Mouse (Mus musculus): ENCODE measurements at regions not wholly inside any gene's neighbourhood (a gene's known extent, or its start where the extent isn't known, plus 50 kb on each side); places are given as distances from the start of the nearest gene placed in this dataset.

GRCm38 (mm10) chr4:152647620-152648019 lies 169.9 kb upstream of the Kcnab2 start:
- H3K9ac ChIP-seq (ENCODE audit: low read depth, low read length): no peak overlapping the region
- ATAC-seq (ENCODE audit: low read depth) (0 out of 2 replicates have a peak, but pooled peaks have one; percentile 12), DNase-seq (ENCODE audit: low spot score) (no peak)
- 55% methylated on average over 7 of the region's 7 CpGs for WGBS
- H3K9me3 ChIP-seq (ENCODE audit: control insufficient read depth, low read length): no peaks in the 10 kb centered on the region
- no peaks in the 10 kb centered on the region for H3K36me3 ChIP-seq (ENCODE audit: control insufficient read depth, insufficient read depth, low read length)
- no peak overlapping the region for H3K4me2 ChIP-seq (ENCODE audit: low read depth, low read length)
- no peaks in the 10 kb centered on the region for H3K4me1 ChIP-seq (ENCODE audit: control insufficient read depth, insufficient read depth, low read length)
- no peak overlapping the region for H3K4me3 ChIP-seq (ENCODE audit: low read depth, low read length)
- H3K27me3 ChIP-seq (replicated peaks; ENCODE audit: control insufficient read depth, insufficient read depth, low read length): no peaks in the 10 kb centered on the region
- no peak overlapping the region for H3K27ac ChIP-seq (replicated peaks; ENCODE audit: low read depth, low read length)

- no peak overlapping the region for H3K9ac ChIP-seq (ENCODE audit: low read depth, low read length)
- ATAC-seq (ENCODE audit: low read depth) (no peak), DNase-seq (ENCODE audit: low spot score) (no peak)
- H3K9me3 ChIP-seq (ENCODE audit: control insufficient read depth, low read length): no peaks in the 10 kb centered on the region
- H3K4me1 ChIP-seq (ENCODE audit: control insufficient read depth, insufficient read depth, low read length): no peaks in the 10 kb centered on the region
- no peak overlapping the region for H3K4me3 ChIP-seq (ENCODE audit: low read depth, low read length)
- H3K27me3 ChIP-seq (replicated peaks; ENCODE audit: control insufficient read depth, insufficient read depth, low read length): no peaks in the 10 kb centered on the region
- no peak overlapping the region for H3K27ac ChIP-seq (replicated peaks; ENCODE audit: low read depth, low read length)
- no peak overlapping the region for H3K4me2 ChIP-seq (ENCODE audit: low read depth, low read length)
- no peaks in the 10 kb centered on the region for H3K36me3 ChIP-seq (ENCODE audit: control insufficient read depth, insufficient read depth, low read length)
- WGBS: 80% methylated on average over 14 of the region's 14 CpGs
These were observed 169.4 kb upstream of the Kcnab2 start for GRCm38 (mm10) chr4:152647084-152647483.

- WGBS: 44% methylated on average over 6 of the region's 6 CpGs
- H3K4me1 ChIP-seq (ENCODE audit: control insufficient read depth, insufficient read depth, low read length): no peaks in the 10 kb centered on the region
- H3K9me3 ChIP-seq (ENCODE audit: control insufficient read depth, low read length): no peaks in the 10 kb centered on the region
- H3K27me3 ChIP-seq (replicated peaks; ENCODE audit: control insufficient read depth, insufficient read depth, low read length): no peaks in the 10 kb centered on the region
- no peak for DNase-seq (ENCODE audit: low spot score)
- no peak overlapping the region for H3K4me3 ChIP-seq (ENCODE audit: low read depth, low read length)
- H3K27ac ChIP-seq (replicated peaks; ENCODE audit: low read depth, low read length): no peak overlapping the region
- no peak overlapping the region for H3K4me2 ChIP-seq (ENCODE audit: low read depth, low read length)
- no peak for ATAC-seq (ENCODE audit: low read depth)
- no peaks in the 10 kb centered on the region for H3K36me3 ChIP-seq (ENCODE audit: control insufficient read depth, insufficient read depth, low read length)
- H3K9ac ChIP-seq (ENCODE audit: low read depth, low read length): no peak overlapping the region
These were observed 159.4 kb upstream of the Kcnab2 start for GRCm38 (mm10) chr4:152637088-152637487.

GRCm38 (mm10) chr4:152633896-152634295 lies 156.2 kb upstream of the Kcnab2 start:
- no peak overlapping the region for H3K27ac ChIP-seq (replicated peaks; ENCODE audit: low read depth, low read length)
- WGBS: 46% methylated on average over 6 of the region's 6 CpGs
- no peaks in the 10 kb centered on the region for H3K36me3 ChIP-seq (ENCODE audit: control insufficient read depth, insufficient read depth, low read length)
- no peaks in the 10 kb centered on the region for H3K4me1 ChIP-seq (ENCODE audit: control insufficient read depth, insufficient read depth, low read length)
- ATAC-seq (ENCODE audit: low read depth) (no peak), DNase-seq (ENCODE audit: low spot score) (no peak)
- no peaks in the 10 kb centered on the region for H3K9me3 ChIP-seq (ENCODE audit: control insufficient read depth, low read length)
- no peak overlapping the region for H3K4me3 ChIP-seq (ENCODE audit: low read depth, low read length)
- no peak overlapping the region for H3K9ac ChIP-seq (ENCODE audit: low read depth, low read length)
- no peak overlapping the region for H3K4me2 ChIP-seq (ENCODE audit: low read depth, low read length)
- H3K27me3 ChIP-seq (replicated peaks; ENCODE audit: control insufficient read depth, insufficient read depth, low read length): no peaks in the 10 kb centered on the region

- Histone ChIP-seq H3K4me1 (ENCODE audit: control insufficient read depth, insufficient read depth, low read length) (peaks cover 8% of the 10 kb centered on the region; the same call in 1 of the 2 replicates), H3K27ac (replicated peaks; ENCODE audit: low read depth, low read length) (no peak overlapping the region), H3K36me3 (ENCODE audit: control insufficient read depth, insufficient read depth, low read length) (no peaks in the 10 kb centered on the region), H3K9me3 (ENCODE audit: control insufficient read depth, low read length) (no peaks in the 10 kb centered on the region), H3K4me2 (ENCODE audit: low read depth, low read length) (no peak overlapping the region), H3K4me3 (ENCODE audit: low read depth, low read length) (no peak overlapping the region), H3K27me3 (replicated peaks; ENCODE audit: control insufficient read depth, insufficient read depth, low read length) (no peaks in the 10 kb centered on the region), H3K9ac (ENCODE audit: low read depth, low read length) (no peak overlapping the region)
- 51% methylated on average over 4 of the region's 4 CpGs for WGBS
- peak; percentile 56 for DNase-seq (ENCODE audit: low spot score)
- no peak for ATAC-seq (ENCODE audit: low read depth)
These were observed 150.4 kb upstream of the Kcnab2 start for GRCm38 (mm10) chr4:152628111-152628510.

GRCm38 (mm10) chr4:152625032-152626003 lies 147.6 kb upstream of the Kcnab2 start:
- H3K4me2 ChIP-seq (ENCODE audit: low read depth, low read length): peak overlapping the region; percentile 31
- H3K36me3 ChIP-seq (ENCODE audit: control insufficient read depth, insufficient read depth, low read length): no peaks in the 10 kb centered on the region
- peak; percentile 89 for DNase-seq (ENCODE audit: low spot score)

GRCm38 (mm10) chr4:152622022-152622777 lies 144.5 kb upstream of the Kcnab2 start:
- no peak overlapping the region for H3K4me2 ChIP-seq (ENCODE audit: low read depth, low read length)
- 64% methylated on average over 9 of the region's 9 CpGs for WGBS

More at GRCm38 (mm10) chr4:152625032-152626003, 147.6 kb upstream of the Kcnab2 start:
- no peaks in the 10 kb centered on the region for H3K27me3 ChIP-seq (replicated peaks; ENCODE audit: control insufficient read depth, insufficient read depth, low read length)
- no peak overlapping the region for H3K9ac ChIP-seq (ENCODE audit: low read depth, low read length)
- H3K9me3 ChIP-seq (ENCODE audit: control insufficient read depth, low read length): no peaks in the 10 kb centered on the region
- 7% methylated on average over 22 of the region's 22 CpGs for WGBS
- H3K4me3 ChIP-seq (ENCODE audit: low read depth, low read length): no peak overlapping the region
- H3K4me1 ChIP-seq (ENCODE audit: control insufficient read depth, insufficient read depth, low read length): peaks cover 8% of the 10 kb centered on the region; the same call in 1 of the 2 replicates
- ATAC-seq (ENCODE audit: low read depth): peak; percentile 86
- H3K27ac ChIP-seq (replicated peaks; ENCODE audit: low read depth, low read length): no peak overlapping the region; the same call in 1 of the 2 replicates

GRCm38 (mm10) chr4:152617636-152618035 lies 140.0 kb upstream of the Kcnab2 start:
- H3K9me3 ChIP-seq (ENCODE audit: control insufficient read depth, low read length): no peaks in the 10 kb centered on the region
- no peak overlapping the region for H3K27ac ChIP-seq (replicated peaks; ENCODE audit: low read depth, low read length)
- no peaks in the 10 kb centered on the region for H3K27me3 ChIP-seq (replicated peaks; ENCODE audit: control insufficient read depth, insufficient read depth, low read length)
- DNase-seq (ENCODE audit: low spot score) (no peak), ATAC-seq (ENCODE audit: low read depth) (no peak)
- no peak overlapping the region for H3K4me2 ChIP-seq (ENCODE audit: low read depth, low read length)
- no peaks in the 10 kb centered on the region for H3K4me1 ChIP-seq (ENCODE audit: control insufficient read depth, insufficient read depth, low read length)
- no peaks in the 10 kb centered on the region for H3K36me3 ChIP-seq (ENCODE audit: control insufficient read depth, insufficient read depth, low read length)
- no peak overlapping the region for H3K4me3 ChIP-seq (ENCODE audit: low read depth, low read length)
- no peak overlapping the region for H3K9ac ChIP-seq (ENCODE audit: low read depth, low read length)
- WGBS: 55% methylated on average over 3 of the region's 3 CpGs

More at GRCm38 (mm10) chr4:152622022-152622777, 144.5 kb upstream of the Kcnab2 start:
- no peak overlapping the region for H3K9ac ChIP-seq (ENCODE audit: low read depth, low read length)
- no peaks in the 10 kb centered on the region for H3K27me3 ChIP-seq (replicated peaks; ENCODE audit: control insufficient read depth, insufficient read depth, low read length)
- DNase-seq (ENCODE audit: low spot score) (no peak), ATAC-seq (ENCODE audit: low read depth) (no peak)
- H3K9me3 ChIP-seq (ENCODE audit: control insufficient read depth, low read length): no peaks in the 10 kb centered on the region
- no peak overlapping the region for H3K4me3 ChIP-seq (ENCODE audit: low read depth, low read length)
- peaks cover 8% of the 10 kb centered on the region; the same call in 1 of the 2 replicates for H3K4me1 ChIP-seq (ENCODE audit: control insufficient read depth, insufficient read depth, low read length)
- H3K27ac ChIP-seq (replicated peaks; ENCODE audit: low read depth, low read length): no peak overlapping the region
- no peaks in the 10 kb centered on the region for H3K36me3 ChIP-seq (ENCODE audit: control insufficient read depth, insufficient read depth, low read length)
